Mouse (Mus musculus): ENCODE data around the gene Dnah7c.
"Not testable (repeated sequence)": the region's sequence is repeated elsewhere in the genome, so short reads cannot be mapped to it uniquely, and the experiment has no call there.

GRCm38 (mm10) chr1:46380641-46381040 lies 44.8 kb upstream of the Dnah7c start:
- TF ChIP-seq EP300 (IDR thresholded peaks at IDR 0.05; ENCODE audit: insufficient read depth, low read depth, low read length); POLR2A (IDR thresholded peaks at IDR 0.05; ENCODE audit: insufficient read depth, low read depth, low read length); CTCF (IDR thresholded peaks at IDR 0.05): not testable (repeated sequence)
